Mouse (Mus musculus): ENCODE measurements around the gene Sipa1l1. TPM values are rescaled to one million over a fixed set of nuclear protein-coding genes. Genes with fewer than 3 reads are reported as not detected.

Sipa1l1 gene
- polyA plus RNA-seq, 1 experiment from 2014 or later: 34.0 TPM

DNA sequence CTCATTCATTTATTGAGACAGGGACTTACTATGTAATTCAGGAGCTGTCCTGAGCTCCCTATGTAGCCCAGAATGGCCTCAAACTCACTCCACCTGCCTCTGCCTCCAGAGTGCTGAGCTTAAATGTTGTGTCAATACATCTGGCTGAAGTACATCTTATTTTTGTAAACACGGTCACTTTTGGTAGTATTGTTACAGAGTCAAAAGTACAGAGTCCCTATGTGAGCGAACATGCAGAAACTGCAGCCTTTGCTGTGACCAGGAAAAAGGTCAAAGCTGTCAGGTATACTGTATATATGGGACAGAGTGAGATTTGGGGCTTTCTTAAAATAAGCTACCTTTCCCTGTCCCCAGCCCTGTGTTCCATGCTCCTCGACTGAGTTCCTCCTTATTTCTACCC is 17.6 kb downstream of the Sipa1l1 start:
- peaks cover 13% of the 10 kb centered on the region; the same call in 1 of the 2 replicates for H3K9me3 ChIP-seq
- no peak overlapping the region for H3K27ac ChIP-seq (replicated peaks)
- H3K27me3 ChIP-seq (replicated peaks; ENCODE audit: low read depth, poor library complexity, severe bottlenecking): no peaks in the 10 kb centered on the region
- peaks cover 31% of the 10 kb centered on the region for H3K36me3 ChIP-seq (replicated peaks)
- peak; percentile 2 for DNase-seq (ENCODE audit: low spot score)
- 82% methylated on average over 3 of the region's 3 CpGs for WGBS
- no peak overlapping the region for H3K4me3 ChIP-seq
- peaks cover 53% of the 10 kb centered on the region for H3K4me1 ChIP-seq

- WGBS: 68% methylated on average over 7 of the region's 7 CpGs
- peak; percentile 7 for DNase-seq (ENCODE audit: low spot score)
Measured at GRCm38 (mm10) chr12:82187178-82187839, 18.2 kb downstream of the Sipa1l1 start.

GRCm38 (mm10) chr12:82188321-82189075 is 19.4 kb downstream of the Sipa1l1 start:
- peak overlapping the region; percentile 63 for H3K27ac ChIP-seq (replicated peaks)
- peak; percentile 8 for DNase-seq (ENCODE audit: low spot score)
- H3K36me3 ChIP-seq (replicated peaks): peaks cover 15% of the 10 kb centered on the region; the same call in 1 of the 2 replicates
- peaks cover 66% of the 10 kb centered on the region for H3K4me1 ChIP-seq
- WGBS: 60% methylated on average over 9 of the region's 9 CpGs
- 0 out of 2 replicates have a peak, but pooled peaks cover 2% of the 10 kb centered on the region for H3K9me3 ChIP-seq
- no peaks in the 10 kb centered on the region for H3K27me3 ChIP-seq (replicated peaks; ENCODE audit: low read depth, poor library complexity, severe bottlenecking)
- no peak overlapping the region for H3K4me3 ChIP-seq

More at GRCm38 (mm10) chr12:82187178-82187839, 18.2 kb downstream of the Sipa1l1 start:
- peaks cover 54% of the 10 kb centered on the region for H3K4me1 ChIP-seq
- H3K27ac ChIP-seq (replicated peaks): peak overlapping the region; percentile 7; the same call in 1 of the 2 replicates
- no peak overlapping the region for H3K4me3 ChIP-seq
- H3K27me3 ChIP-seq (replicated peaks; ENCODE audit: low read depth, poor library complexity, severe bottlenecking): no peaks in the 10 kb centered on the region
- peaks cover 25% of the 10 kb centered on the region for H3K36me3 ChIP-seq (replicated peaks)
- H3K9me3 ChIP-seq: peaks cover 8% of the 10 kb centered on the region; the same call in 1 of the 2 replicates

DNA sequence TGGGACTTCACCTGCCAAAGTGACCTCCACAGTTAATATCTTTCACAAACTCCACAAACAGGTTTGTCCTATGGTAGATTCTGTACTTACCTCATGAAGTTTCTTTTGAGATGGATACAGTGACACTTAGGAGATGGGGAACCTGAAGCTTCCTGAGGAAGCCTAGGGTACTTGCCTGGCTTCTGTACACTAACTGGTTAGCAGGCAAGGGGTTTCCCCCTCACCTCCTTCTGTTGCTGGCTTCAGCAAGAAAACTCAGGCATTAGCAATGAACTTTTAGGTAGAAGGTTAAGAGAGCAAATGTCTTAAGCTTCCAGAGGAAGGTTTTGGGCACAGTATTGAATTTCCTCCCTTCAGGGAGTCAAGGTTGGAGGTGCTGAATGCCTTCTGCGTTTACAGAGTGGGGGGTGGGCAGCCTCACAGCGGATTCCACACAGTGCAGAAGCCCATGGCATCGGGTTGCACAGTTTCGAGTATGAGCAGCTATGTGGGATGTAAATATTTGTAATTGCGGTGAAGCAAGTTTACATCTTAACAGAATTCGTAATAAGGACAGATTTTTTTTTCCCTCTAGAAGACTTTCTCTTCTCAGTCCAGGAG is 20.1 kb downstream of the Sipa1l1 start:
- peak; percentile 65 for DNase-seq (ENCODE audit: low spot score)
- H3K27me3 ChIP-seq (replicated peaks; ENCODE audit: low read depth, poor library complexity, severe bottlenecking): no peaks in the 10 kb centered on the region
- WGBS: 19% methylated on average over 6 of the region's 6 CpGs
- peaks cover 71% of the 10 kb centered on the region for H3K4me1 ChIP-seq
- peak overlapping the region; percentile 28; the same call in 1 of the 2 replicates for H3K4me3 ChIP-seq
- peaks cover 11% of the 10 kb centered on the region; the same call in 1 of the 2 replicates for H3K36me3 ChIP-seq (replicated peaks)
- 0 out of 2 replicates have a peak, but pooled peaks cover 2% of the 10 kb centered on the region for H3K9me3 ChIP-seq
- peak overlapping the region; percentile 63 for H3K27ac ChIP-seq (replicated peaks)

- peak; percentile 29 for DNase-seq (ENCODE audit: low spot score)
- H3K27ac ChIP-seq (replicated peaks): peak overlapping the region; percentile 63
- 0 out of 2 replicates have a peak, but pooled peaks cover 2% of the 10 kb centered on the region for H3K9me3 ChIP-seq
- H3K4me3 ChIP-seq: peak overlapping the region; percentile 28; the same call in 1 of the 2 replicates
- 80% methylated on average over 16 of the region's 16 CpGs for whole genome bisulfite sequencing
- peaks cover 79% of the 10 kb centered on the region for H3K4me1 ChIP-seq
- H3K27me3 ChIP-seq (replicated peaks; ENCODE audit: low read depth, poor library complexity, severe bottlenecking): no peaks in the 10 kb centered on the region
- 0 out of 2 replicates have a peak, but pooled peaks cover 8% of the 10 kb centered on the region for H3K36me3 ChIP-seq (replicated peaks)
Measured at GRCm38 (mm10) chr12:82189715-82190581, 20.8 kb downstream of the Sipa1l1 start.

DNA sequence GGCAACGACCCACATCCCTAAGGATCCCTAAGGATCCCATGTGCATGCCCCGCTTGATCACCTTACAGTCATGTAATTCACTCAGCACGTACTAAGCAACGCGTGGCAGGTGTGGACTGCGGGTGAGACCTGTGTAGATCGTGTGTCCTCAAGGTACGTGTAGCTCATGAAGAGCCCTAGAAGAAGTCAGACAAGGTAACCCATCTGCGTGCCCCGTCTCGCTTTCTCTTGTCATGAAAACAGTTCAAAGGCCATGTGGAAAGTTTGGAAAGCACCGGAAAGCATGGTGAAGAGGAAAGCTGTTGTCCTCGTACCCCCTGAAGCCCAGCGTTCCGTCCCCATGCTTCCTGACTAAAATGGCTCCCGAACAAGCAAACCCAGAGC is 21.5 kb downstream of the Sipa1l1 start:
- Histone ChIP-seq H3K27me3 (replicated peaks; ENCODE audit: low read depth, poor library complexity, severe bottlenecking) (no peaks in the 10 kb centered on the region), H3K36me3 (replicated peaks) (0 out of 2 replicates have a peak, but pooled peaks cover 5% of the 10 kb centered on the region), H3K9me3 (no peaks in the 10 kb centered on the region), H3K4me3 (no peak overlapping the region), H3K4me1 (peaks cover 84% of the 10 kb centered on the region), H3K27ac (replicated peaks) (peak overlapping the region; percentile 63)
- peak; percentile 6 for DNase-seq (ENCODE audit: low spot score)
- WGBS: 91% methylated on average over 16 of the region's 16 CpGs

DNA sequence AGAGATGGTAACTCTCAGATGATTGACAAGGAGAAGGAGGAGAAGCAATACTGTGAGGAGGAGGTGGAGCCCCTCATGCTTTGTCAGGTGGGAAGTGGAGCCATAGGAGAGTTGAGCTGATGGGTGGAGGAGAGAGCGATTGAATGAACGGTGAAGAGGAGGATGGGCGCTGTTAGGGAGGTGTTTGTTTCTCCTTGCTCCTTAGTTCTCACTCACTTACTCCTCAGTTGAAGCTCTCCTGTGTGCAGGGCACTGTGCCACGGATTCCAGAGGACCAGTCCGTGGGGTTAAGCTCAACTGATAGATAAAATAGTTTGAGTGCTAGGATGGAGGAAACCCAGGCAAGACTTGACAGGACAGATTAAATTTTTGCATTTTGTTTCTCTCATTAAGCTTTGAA is 22.6 kb downstream of the Sipa1l1 start:
- Histone ChIP-seq H3K36me3 (replicated peaks) (0 out of 2 replicates have a peak, but pooled peaks cover 5% of the 10 kb centered on the region), H3K9me3 (no peaks in the 10 kb centered on the region), H3K4me3 (no peak overlapping the region), H3K4me1 (peaks cover 90% of the 10 kb centered on the region), H3K27ac (replicated peaks) (no peak overlapping the region), H3K27me3 (replicated peaks; ENCODE audit: low read depth, poor library complexity, severe bottlenecking) (no peaks in the 10 kb centered on the region)
- DNase-seq (ENCODE audit: low spot score): peak; percentile 5
- 83% methylated on average over 5 of the region's 5 CpGs for WGBS

DNA sequence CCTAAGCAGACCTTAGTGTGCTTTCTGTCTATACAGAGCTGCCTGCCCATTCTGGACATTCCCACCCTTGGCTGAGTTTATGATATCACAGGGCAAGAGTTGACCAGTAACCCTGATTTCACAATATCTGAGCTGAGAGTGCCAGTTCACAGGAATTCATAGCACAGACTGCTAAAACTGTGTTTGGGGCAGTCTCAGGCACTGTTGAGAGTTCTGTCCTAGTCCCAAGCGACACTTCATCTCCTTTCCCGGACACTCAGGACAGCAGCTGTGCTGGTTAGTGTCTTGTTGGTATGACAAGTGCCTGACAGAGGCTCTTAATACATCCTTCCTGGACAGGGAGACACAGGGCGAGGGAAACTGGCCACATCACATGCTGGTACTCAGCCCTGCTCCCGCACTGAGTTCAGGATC is 23.5 kb downstream of the Sipa1l1 start:
- peak; percentile 5 for DNase-seq (ENCODE audit: low spot score)
- Histone ChIP-seq H3K4me3 (no peak overlapping the region), H3K9me3 (no peaks in the 10 kb centered on the region), H3K36me3 (replicated peaks) (0 out of 2 replicates have a peak, but pooled peaks cover 5% of the 10 kb centered on the region), H3K27ac (replicated peaks) (no peak overlapping the region), H3K27me3 (replicated peaks; ENCODE audit: low read depth, poor library complexity, severe bottlenecking) (no peaks in the 10 kb centered on the region), H3K4me1 (peaks cover 88% of the 10 kb centered on the region)
- 84% methylated on average over 4 of the region's 4 CpGs for WGBS

GRCm38 (mm10) chr12:82193476-82193875 is 24.4 kb downstream of the Sipa1l1 start:
- no peaks in the 10 kb centered on the region for H3K27me3 ChIP-seq (replicated peaks; ENCODE audit: low read depth, poor library complexity, severe bottlenecking)
- 60% methylated on average over 2 of the region's 2 CpGs for WGBS
- H3K9me3 ChIP-seq: no peaks in the 10 kb centered on the region
- 0 out of 2 replicates have a peak, but pooled peaks cover 5% of the 10 kb centered on the region for H3K36me3 ChIP-seq (replicated peaks)
- H3K27ac ChIP-seq (replicated peaks): no peak overlapping the region
- H3K4me1 ChIP-seq: peaks cover 81% of the 10 kb centered on the region
- no peak overlapping the region for H3K4me3 ChIP-seq
- peak; percentile 3 for DNase-seq (ENCODE audit: low spot score)

- H3K4me3 ChIP-seq: no peak overlapping the region
- H3K4me1 ChIP-seq: peaks cover 67% of the 10 kb centered on the region
- no peak overlapping the region for H3K27ac ChIP-seq (replicated peaks)
- 80% methylated on average over 3 of the region's 3 CpGs for WGBS
- no peaks in the 10 kb centered on the region for H3K9me3 ChIP-seq
- DNase-seq (ENCODE audit: low spot score): peak; percentile 3
- no peaks in the 10 kb centered on the region for H3K27me3 ChIP-seq (replicated peaks; ENCODE audit: low read depth, poor library complexity, severe bottlenecking)
- 0 out of 2 replicates have a peak, but pooled peaks cover 5% of the 10 kb centered on the region for H3K36me3 ChIP-seq (replicated peaks)
Measured at GRCm38 (mm10) chr12:82194919-82195318, 25.8 kb downstream of the Sipa1l1 start.

DNA sequence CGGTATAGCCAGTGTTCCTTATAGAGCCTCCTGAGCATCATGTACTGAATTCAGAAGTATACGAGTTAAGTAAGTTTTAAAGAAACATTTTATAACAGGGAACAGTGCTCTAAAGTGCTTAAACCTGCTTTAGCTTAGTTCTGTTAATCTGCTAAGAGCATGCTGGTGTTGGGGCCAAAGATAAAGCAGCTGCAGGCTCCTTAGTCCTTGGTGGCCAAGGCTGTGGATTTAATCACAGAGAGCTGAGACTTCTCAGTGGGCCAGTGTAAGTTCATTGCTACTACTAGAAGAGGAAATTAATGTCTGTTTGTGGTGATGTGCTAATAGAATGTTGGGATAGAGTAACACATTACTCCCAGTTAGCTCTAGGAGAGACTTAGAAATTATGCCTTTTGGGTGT is 27.1 kb downstream of the Sipa1l1 start:
- Histone ChIP-seq H3K4me3 (no peak overlapping the region), H3K9me3 (no peaks in the 10 kb centered on the region), H3K4me1 (peaks cover 55% of the 10 kb centered on the region), H3K36me3 (replicated peaks) (peaks cover 7% of the 10 kb centered on the region; the same call in 1 of the 2 replicates), H3K27me3 (replicated peaks; ENCODE audit: low read depth, poor library complexity, severe bottlenecking) (no peaks in the 10 kb centered on the region), H3K27ac (replicated peaks) (no peak overlapping the region)
- DNase-seq (ENCODE audit: low spot score): no peak
- 88% methylated on average over 2 of the region's 2 CpGs for WGBS
